Mouse (Mus musculus) brain, embryonic 18.5 days (tissue): ENCODE measurements around the gene Xylt1.

Experiments used
- DNase-seq: peaks from one replicate; pipeline ENCODE4 v3.0.0-alpha.2; 2012; ENCODE audit warnings: low read depth, low spot score

Gene Xylt1

DNA sequence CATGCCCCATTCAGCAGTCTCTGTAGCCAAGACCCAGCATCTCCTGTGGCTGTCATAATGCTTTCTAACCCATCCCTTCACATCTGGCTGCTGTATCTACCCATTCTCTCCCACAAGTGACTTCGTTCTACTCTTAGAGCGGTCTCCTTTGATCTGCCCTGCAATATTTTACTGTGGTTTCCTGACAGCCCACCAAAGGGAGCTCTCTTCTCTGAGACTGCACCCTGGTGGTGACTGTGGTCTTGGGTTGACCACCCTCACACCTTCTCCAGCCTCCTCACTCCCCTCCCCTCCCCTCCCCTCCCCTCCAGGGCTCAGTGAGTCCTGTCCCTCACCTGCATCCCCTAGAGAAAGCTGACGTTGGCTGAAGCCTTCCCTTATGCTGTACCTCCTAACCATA lies 178.3 kb downstream of the Xylt1 start:
- no peak for DNase-seq

DNA sequence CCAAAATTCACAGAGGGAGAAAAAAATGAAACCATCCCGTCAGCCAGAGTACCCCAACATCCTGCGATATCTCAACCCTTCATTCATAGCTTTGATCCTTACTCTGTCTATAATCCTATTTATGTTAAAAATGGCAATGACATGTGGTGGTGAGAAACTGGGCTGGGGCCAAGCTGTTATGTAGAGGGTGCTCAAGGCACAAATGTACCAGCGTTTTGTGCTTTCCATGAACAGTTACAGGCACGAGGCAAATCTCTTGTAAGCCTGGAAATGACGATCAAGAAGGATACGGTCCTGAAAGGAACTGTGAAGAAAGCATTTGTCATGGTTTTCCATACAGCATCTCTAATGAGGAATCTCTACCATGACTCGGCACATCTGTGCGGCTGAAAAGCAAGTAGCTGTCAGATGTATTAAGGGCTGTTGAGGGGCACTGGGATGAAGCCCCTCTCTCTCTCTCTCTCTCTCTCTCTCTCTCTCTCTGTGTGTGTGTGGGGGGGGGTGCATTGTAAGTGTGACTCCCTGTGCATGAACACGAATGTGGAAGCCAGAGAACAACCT lies 183.2 kb downstream of the Xylt1 start:
- DNase-seq, result no peak

DNA sequence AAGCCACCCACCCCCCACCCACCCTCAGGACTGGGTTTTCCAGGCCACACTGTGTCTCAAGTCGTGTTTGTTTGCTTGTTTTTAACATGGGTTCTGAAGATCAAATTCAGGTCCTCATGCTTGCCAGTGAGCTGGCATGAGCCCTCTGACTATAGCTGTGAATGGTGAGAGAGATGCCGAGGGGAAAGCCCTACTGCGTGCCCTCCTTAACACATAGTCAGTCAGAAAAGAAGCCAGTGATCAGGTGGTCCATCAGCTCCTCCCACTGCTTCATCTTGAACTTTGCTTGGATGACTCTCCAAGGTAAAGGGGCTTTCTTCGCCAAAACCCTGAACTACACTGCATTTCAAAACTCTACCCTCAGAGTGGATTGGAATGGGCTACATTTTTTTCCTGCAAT lies 183.8 kb downstream of the Xylt1 start:
- no peak for DNase-seq

DNA sequence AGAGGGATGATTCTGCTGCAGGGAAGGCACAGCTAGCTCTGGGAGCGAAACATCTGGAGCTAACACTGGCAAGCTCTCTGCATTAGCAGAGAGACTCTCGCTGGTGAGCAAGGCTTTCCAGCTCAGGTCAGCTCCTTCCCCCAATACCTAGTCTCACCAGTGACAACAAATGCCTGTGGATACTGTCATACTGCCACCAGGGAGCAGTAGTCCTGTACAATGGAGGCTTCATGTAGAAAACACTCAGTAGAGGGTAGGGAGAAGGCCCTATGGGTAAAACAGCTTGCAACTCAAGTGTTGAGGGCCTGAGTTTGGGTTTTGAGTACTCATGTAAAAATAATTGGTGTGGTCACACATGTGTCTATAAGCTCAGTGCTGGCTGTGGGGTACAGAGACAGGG lies 185.3 kb downstream of the Xylt1 start:
- no peak for DNase-seq

DNA sequence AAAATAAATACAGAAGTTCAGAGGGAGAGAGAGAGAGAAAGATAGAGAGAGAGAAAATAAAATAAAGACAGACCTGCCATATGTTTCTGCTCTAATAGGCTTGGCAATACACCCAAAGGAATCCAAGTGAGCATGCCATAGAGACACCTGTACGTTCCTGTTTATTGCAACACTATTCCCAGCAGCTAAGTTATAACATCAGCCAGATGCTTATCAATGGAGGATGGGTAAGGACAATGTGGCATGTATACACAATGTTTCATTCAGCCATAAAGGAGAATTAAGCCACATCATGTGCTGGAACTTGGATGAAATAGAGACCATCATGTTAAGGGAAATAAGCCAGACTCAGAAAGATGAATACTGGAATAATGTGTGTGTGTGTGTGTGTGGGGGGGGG lies 186.1 kb downstream of the Xylt1 start:
- DNase-seq, result no peak

DNA sequence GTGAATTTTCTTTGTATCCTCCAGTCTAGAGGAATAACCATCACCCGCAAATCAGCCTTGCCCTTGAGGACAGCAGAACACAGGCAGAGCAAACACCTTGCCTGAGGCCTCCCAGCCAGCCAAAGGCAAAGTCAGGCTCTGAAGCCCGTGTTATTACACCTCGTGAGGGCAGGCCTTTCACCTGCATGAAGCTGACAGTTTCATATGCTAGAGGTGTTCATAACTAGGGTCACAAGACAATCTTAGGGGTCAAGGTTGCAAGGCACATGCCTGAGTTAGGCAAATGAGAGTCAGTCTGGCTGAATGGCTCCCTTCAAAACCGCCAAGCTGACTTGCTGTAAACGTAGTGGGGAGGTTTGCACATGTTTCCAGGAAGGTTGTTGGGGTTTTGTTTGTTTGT lies 186.5 kb downstream of the Xylt1 start:
- no peak for DNase-seq

DNA sequence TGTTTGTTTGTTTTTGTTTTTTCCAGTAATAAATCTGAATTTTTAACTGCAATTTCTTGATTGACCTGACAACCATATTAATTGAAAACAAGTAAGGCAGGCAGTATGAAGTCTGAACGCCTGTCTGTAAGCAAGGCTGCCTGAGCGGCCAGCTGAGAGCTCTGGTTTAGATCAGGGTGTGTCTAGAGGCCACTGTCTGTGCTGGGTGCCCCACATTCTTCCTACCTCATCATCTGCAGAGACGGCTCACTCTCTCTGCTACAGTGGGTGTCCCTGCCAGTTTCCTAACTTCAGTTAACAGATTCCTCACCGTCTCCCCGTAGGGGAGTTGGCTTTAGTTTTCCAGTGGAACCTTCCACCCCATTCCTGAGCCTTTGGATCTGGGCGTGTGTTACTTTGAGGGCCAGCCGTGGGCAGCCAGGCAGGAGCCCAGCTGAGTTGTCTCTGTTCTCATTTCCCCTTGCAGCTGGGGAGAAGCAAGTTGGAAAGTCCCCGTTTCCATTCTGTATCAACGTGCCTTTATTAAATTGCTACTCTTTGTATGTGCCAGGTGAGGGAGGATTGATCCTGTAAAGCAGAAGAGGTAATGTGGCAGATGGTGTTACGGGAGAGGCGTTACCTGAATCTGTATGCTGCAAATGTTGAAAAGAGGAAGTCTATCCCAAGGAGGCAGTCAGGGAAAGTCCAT lies 187.0 kb downstream of the Xylt1 start:
- no peak for DNase-seq

DNA sequence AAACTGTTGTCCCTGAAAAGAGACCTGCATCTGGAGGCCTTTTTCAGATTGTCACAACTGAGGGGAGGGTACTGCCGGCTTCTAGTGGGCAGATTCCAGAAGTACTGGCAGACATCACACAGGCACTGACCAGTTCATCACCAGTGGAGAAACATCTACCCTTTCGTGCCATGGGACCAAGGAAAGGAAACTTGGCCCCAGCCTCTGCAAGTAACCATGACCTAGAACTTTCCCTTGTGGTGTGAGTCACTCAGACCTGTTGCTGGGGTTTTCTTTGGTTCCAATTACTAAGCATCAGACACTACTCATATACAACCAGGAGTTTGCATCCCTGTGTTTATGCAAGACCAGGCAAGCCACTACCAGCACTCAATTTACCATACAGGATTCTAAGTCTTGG lies 190.4 kb downstream of the Xylt1 start:
- DNase-seq, result no peak

DNA sequence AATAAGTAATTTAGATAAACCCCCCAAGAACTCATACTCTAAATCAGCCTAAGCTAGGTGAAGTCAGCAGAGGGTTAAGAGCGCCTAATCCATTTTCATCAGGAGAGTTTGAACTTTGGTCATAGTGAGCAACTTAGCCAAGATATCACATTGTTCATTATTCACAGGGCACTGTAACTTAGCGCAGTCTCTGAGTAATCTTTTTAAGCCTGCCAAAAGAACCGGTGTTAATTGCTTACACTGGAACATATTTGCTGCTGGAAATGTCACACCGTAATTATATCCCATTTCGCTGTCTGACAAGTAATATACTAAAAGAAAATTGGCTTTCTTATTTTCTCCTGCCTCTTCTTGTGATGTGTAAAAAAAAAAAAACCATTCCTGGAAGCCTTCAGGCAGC lies 190.9 kb downstream of the Xylt1 start:
- DNase-seq, result no peak

DNA sequence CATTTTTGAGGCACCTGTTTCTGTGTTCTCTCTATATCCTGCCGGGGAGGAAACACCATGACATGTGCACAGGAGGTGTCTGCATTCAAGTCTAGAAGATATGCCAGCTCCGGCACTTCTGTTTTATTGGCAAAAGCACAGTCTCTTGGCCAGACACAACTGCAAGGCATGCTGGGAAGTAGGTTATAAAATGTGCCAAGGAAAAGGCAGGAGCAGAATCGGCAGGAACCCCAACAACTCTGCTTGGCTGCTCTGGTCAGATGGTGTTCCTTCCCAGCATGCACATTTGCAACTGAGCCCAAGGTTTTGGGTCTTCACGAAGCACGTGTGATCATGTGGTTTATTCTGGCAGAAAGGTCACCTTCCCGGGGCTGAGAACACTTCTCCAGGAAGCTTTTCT lies 192.4 kb downstream of the Xylt1 start:
- DNase-seq, result no peak

DNA sequence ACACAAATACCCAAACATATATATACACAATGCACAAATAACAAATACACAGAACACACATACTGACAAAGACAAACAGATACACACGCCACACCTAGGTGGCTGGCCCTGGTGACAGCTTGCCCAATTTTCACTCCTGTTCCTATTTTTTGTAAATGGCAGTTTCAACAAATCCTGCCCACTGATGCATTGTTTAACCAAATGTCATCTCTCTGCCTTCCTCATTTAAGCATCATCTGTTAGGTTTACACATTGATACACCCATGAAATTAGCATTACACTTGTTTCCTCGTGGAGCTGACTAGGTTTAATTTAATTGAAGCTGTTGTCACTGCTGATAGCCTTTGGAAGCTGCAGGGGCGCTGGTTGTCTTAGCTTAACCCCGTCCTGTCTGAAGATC lies 194.6 kb downstream of the Xylt1 start:
- no peak for DNase-seq

DNA sequence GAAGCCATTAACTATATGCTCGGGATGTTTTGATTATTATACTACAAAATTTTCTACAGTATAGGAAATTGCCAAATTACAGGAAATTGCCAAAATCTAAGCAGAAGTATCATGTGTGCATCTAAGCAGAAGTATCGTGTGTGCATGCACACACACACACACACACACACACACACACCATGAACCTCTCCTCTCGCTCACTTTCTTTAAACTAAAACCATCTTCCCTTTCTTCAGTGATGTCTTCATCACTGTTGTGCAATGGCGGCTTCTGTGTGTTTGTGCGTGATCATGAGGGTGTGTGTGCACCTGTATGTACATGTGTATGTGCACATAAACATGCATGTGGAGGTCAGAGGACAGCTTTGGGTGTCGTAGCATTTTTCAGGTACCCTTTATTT lies 196.3 kb downstream of the Xylt1 start:
- DNase-seq, result no peak

DNA sequence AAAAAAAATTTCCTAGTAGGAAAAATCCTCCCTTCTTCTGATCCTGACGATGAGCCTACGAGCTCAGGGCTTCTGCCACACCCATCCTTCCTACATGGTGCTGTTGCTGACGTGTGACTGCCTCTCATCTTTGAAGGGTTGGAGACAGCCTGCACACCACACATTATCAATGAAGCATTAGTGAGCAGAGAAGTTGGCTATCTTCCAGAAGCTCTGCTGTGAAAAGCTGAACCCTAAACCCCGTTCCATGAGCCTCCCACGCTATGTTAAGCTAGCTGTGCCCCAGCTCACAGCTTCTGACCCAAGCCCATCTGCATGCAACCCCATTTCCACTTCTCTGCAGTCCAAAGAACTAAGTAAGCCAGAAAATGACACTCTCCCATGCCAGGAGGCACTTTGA lies 204.4 kb downstream of the Xylt1 start:
- no peak for DNase-seq

DNA sequence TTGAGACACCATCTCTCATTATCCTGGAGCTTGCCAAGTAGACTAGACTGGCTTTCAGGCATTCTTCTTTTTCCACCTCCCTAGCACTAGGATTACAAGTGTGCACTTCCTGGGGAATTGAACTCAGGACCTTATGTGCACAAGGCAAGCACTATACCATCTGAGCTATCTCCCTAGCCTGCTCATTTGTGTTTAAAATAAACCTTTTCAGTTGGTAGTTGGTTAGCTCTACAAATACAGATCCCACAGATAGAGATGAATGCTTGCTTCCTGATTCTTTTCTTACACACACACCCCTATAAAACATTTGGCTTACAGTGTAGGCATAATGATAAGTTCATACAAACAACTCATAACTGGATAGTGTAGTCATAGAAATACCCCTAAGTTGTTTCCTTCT lies 206.0 kb downstream of the Xylt1 start:
- no peak for DNase-seq

DNA sequence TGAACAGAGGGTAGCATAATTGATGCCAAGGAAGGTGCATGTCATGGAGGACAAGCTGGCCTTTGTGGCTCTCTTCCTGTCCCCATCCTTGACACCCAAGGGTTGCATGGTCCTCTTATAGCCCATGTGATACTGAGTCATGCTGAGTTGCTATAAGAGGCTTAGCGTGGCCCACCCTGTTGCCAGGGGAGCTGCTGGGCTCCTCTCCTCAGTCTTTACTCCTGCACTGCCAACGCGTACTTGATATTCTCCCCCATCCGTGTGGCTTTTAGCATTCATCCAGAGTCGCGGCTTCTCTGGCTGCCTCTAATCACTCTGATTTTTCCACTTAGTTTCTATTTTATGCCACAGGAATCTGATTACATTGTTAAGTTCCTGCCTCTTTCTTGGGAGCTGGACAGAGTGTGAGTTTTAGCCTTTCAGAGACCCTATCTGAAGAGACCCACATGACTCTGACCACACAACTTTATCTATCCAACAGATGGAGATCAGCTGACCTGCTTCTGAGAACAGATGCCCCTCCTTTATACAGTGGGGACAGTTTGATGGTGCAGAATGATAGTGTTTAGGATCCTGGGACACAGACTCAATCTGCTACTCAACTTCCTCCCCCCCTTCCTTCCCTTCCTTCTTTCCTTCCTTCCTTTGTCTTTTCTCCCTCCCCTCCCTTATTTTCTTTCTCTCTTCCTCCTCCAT lies 206.6 kb downstream of the Xylt1 start:
- DNase-seq, result no peak

DNA sequence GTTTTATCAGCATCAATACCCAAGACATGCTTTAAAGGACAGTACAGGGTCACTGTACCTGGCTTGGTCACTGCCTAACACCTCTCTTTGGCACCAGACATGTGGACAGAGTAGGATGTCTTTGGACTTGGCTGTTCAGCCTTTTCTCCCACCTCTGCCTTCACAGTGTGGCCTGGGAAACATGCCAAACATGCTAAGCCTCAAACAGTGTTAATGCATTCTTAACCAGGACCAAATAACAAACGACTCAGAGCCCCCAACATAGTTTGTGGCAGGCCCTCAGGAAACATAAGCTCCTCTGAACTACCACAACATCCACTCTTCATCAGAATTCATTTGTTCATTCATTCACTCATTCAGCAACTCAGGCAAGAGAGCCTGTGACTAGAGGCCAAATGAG lies 207.6 kb downstream of the Xylt1 start:
- DNase-seq, result no peak

DNA sequence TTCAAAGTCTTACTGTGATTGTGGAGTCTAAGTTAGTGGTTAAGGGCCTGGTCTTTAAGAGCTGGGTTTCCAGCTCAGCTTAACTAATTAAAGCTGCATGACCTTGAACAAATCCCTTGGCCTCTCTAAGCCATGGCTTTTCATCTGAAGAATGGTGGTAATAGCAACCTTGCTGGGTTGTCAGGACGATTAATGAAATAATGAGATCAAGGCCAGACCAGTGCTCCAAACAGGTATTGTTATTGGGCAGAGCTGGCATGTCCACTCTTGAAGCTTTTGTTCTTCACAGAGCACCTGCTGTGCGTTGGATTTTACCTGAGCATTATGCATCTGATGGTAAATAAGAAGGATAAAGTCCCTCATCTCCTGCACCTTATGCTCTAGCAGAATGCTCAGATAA lies 208.6 kb downstream of the Xylt1 start:
- DNase-seq, result no peak

DNA sequence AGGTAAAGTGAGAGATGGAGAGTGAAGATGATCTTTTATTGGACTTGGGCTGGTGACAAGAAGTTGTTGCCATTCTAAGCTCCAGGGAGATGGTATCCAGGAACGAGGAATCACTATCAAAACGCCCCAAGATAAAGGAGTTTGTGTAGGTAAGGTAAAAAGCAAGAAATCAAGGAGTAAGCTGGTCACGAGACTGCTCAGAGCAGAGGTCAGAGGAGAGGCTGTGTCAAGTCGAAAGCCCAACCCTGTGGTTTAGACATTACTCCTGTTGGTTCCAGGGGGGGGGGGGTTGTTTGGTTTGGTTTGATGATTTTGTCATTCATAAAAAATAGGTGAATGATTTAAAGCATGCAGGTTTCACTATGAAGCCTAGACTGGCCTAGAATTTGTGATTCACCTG lies 209.0 kb downstream of the Xylt1 start:
- DNase-seq, result no peak

DNA sequence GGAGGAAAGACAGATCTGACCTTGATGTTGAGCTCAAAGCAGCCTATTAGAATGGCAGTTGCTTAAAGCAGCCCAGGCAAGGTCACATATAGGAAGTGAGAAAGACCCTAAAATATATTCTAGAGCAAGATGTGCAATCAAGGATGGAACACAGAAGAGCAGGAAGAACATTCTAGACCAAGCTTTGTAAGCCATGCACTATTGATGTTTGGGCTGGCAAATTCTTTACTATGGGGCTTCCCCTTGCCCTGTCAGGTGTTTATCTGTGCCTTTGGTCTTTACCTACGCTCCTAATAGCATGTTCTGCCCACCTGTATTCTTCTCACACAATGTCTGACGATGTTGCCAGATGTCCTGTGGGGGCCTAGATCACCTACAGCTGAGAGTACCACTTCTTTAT lies 213.4 kb downstream of the Xylt1 start:
- no peak for DNase-seq

DNA sequence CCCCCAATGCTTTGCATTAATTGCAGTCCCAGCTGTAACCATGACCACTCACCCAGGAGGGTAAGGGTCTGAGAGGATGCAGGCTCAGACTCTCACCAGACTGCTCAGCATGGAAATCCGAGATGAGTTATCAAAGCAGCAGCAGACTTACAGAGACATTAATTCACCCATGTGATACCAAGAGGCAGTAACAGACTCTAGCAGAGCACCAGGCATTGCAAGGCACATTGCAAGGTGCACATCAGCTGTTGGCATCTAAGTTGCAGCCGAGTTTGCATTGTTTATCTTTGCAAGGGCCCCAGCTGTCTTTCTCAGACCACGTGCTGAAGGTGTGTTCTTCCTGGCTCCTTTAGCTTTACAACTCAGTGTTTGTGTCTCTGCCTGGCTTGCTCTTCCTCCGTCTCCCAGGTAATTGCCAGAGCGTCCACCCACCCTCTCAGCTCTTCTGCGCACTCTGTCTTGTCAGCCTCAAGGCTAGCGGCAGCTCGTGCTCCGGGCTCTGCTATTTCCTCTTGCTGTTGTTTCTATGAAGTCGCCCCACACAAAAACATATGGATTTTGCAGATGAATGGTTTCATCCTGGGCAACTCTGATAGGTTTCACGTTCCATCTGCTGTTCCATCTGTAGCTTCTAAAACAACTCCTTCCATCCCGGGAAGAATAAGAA lies 214.4 kb downstream of the Xylt1 start:
- peak; percentile 60 for DNase-seq

DNA sequence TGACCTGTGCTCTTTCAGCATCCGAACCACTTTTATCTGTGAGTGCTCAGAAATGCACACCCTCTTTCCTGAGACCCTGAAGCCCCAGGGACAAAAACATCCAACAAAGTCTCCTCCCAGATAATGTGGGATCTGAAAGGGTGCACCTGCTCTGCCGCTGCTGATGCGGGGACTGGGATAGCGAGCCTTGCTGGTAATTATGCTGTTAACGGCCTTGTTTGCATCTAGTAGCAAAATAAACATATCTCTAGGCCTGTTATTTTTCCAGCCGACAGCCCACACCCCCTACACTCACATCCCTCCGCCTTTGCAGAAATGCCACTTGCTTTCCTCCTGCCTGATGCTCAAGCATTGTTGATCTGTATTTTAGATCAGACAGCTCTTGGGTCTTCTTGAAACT lies 219.7 kb downstream of the Xylt1 start:
- no peak for DNase-seq

DNA sequence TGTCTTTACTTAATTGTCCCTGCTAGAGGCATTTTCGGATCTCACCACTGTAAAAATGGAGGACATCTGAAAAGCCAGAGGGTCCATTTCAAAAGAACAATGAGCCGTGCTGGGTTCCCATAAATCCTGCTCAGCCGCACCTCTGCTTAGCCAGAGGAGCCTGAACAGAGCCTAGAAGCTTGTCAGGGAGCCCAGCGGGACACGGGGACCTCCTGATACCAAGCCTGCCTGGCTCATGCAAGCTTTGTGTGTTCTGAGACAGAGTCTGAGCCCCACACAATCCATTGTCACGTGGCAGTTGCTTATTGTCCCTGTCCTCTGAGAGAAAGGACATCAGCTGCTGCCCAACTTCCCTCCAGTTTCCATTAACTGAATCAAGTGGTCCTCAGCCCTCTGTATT lies 229.7 kb downstream of the Xylt1 start:
- no peak for DNase-seq
